Mouse (Mus musculus) myocyte (in vitro differentiated cells): ENCODE data around the gene Hoxc10.

Source experiments
- E2F4 ChIP-seq: IDR thresholded peaks from one replicate; pipeline ENCODE4 v1.6.1; 2011; ENCODE audit warnings: mild to moderate bottlenecking, control low read depth, moderate library complexity; ENCODE audit not compliant: insufficient read depth
- MAX ChIP-seq: IDR thresholded peaks from one replicate; pipeline ENCODE4 v1.6.1; 2011; ENCODE audit warnings: low read depth, mild to moderate bottlenecking, control low read depth
- MYOD1 ChIP-seq, 3 experiments: IDR thresholded peaks; one replicate each; pipeline ENCODE4 v1.6.1; 2011; ENCODE audit warnings: control low read depth in 2 of 3, low read depth in 2 of 3, mild to moderate bottlenecking in 2 of 3, moderate library complexity in 1 of 3; ENCODE audit not compliant: insufficient read length in 2 of 3, control insufficient read depth in 1 of 3
- MYOG ChIP-seq, 3 experiments: IDR thresholded peaks; one replicate each; pipeline ENCODE4 v1.6.1; 2011; ENCODE audit warnings: control low read depth in 2 of 3, low read depth in 2 of 3, mild to moderate bottlenecking in 2 of 3; ENCODE audit not compliant: insufficient read length in 2 of 3, control insufficient read depth in 1 of 3, insufficient read depth in 1 of 3
- POLR2A ChIP-seq: IDR thresholded peaks from one replicate; pipeline ENCODE4 v1.6.1; 2011; ENCODE audit warnings: low read depth, mild to moderate bottlenecking, control low read depth, moderate library complexity; ENCODE audit not compliant: insufficient read length
- POLR2AphosphoS2 ChIP-seq: IDR thresholded peaks from one replicate; pipeline ENCODE4 v1.6.1; 2011; ENCODE audit warnings: low read depth, control low read depth; ENCODE audit not compliant: insufficient read length
- TCF3 ChIP-seq: IDR thresholded peaks from one replicate; pipeline ENCODE4 v1.6.1; 2011; ENCODE audit warnings: low read depth, control low read depth; ENCODE audit not compliant: insufficient read length
- USF1 ChIP-seq: IDR thresholded peaks from one replicate; pipeline ENCODE4 v1.6.1; 2011; ENCODE audit warnings: low read depth, mild to moderate bottlenecking, control low read depth, moderate library complexity

GRCm38 (mm10) chr15:102963259-102963658, 3.3 kb upstream of the Hoxc10 start:
- TF ChIP-seq E2F4 (no peak), MYOG (IDR thresholded peaks at IDR 0.05; ENCODE audit: control insufficient read depth in 1 of 3, insufficient read depth in 1 of 3, insufficient read length in 2 of 3, low read depth in 2 of 3) (no peak), MAX (no peak), POLR2A (peak; percentile 15), POLR2AphosphoS2 (no peak), MYOD1 (IDR thresholded peaks at IDR 0.05; ENCODE audit: control insufficient read depth in 1 of 3, insufficient read length in 2 of 3, low read depth in 2 of 3) (no peak), USF1 (no peak), TCF3 (no peak)
